Mouse (Mus musculus) forebrain, postnatal 0 days (tissue): ENCODE results near the gene Aox3. TPM values are rescaled to one million over a fixed set of nuclear protein-coding genes. Genes with fewer than 3 reads are reported as not detected.

ENCODE experiments used
- ATAC-seq: fragments of 200-750 bp; cut with Nextera tagmentation; 2 replicates; pipeline ENCODE4 v1.8.0; 2017; ENCODE audit warnings: mild to moderate bottlenecking, moderate library complexity
- DNase-seq: peaks from one replicate; pipeline ENCODE4 v3.0.0-alpha.2; 2015
- H3K27ac ChIP-seq: fragments of 300-500 bp; sonication (generic); 2 replicates; pipeline ENCODE4 v1.5.1; 2014; ENCODE audit warnings: low read depth, mild to moderate bottlenecking, antibody characterized with exemption, low read length, moderate library complexity, mixed read lengths
- H3K27me3 ChIP-seq: fragments of 300-500 bp; sonication (generic); 2 replicates; pipeline ENCODE4 v1.6.1; 2014; ENCODE audit warnings: mild to moderate bottlenecking, low read length, mixed read lengths; ENCODE audit not compliant: insufficient read depth
- H3K36me3 ChIP-seq: fragments of 300-500 bp; sonication (generic); 2 replicates; pipeline ENCODE4 v1.6.1; 2014; ENCODE audit warnings: mild to moderate bottlenecking, moderate library complexity; ENCODE audit not compliant: insufficient read depth
- H3K4me1 ChIP-seq: fragments of 300-500 bp; sonication (generic); 2 replicates; pipeline ENCODE4 v1.6.1; 2014; ENCODE audit warnings: antibody characterized with exemption; ENCODE audit not compliant: insufficient read depth
- H3K4me2 ChIP-seq: fragments of 300-500 bp; sonication (generic); 2 replicates; pipeline ENCODE4 v1.6.1; 2014; ENCODE audit warnings: low read depth, mild to moderate bottlenecking, moderate library complexity
- H3K4me3 ChIP-seq: fragments of 300-500 bp; sonication (generic); 2 replicates; pipeline ENCODE4 v1.5.1; 2014; ENCODE audit warnings: low read depth, low read length, mixed read lengths
- H3K9ac ChIP-seq: fragments of 300-500 bp; sonication (generic); 2 replicates; pipeline ENCODE4 v1.6.1; 2014; ENCODE audit warnings: mild to moderate bottlenecking
- H3K9me3 ChIP-seq: fragments of 300-500 bp; sonication (generic); 2 replicates; pipeline ENCODE4 v1.6.1; 2016; ENCODE audit warnings: low read length
- CTCF ChIP-seq: sonication (generic); IDR thresholded peaks from 2 replicates; pipeline ENCODE4 v1.5.1; 2016; ENCODE audit warnings: antibody characterized with exemption, control low read depth, low read depth
- WGBS: fragments of 180-500 bp; shearing (Covaris S2); extraction: QIAGEN DNeasy Blood & Tissue Kit; methylation state at CpG from one replicate; pipeline ENCODE4 v1.1.7; 2014; 5-methylcytosine and 5-hydroxymethylcytosine counted together
- polyA plus RNA-seq: library from polyadenylated mRNA; unstranded; fragments of >200 nt; fragmentation: Nextera tagmentation; extraction: Ambion mirVana; gene quantifications from 2 replicates; pipeline ENCODE4 v1.2.1, GENCODE M21; 2015
- total RNA-seq: library from RNA; depleted of rRNA; stranded (reverse); fragments of >200 nt; gene quantifications from 2 replicates; pipeline ENCODE4 v1.2.3, GENCODE M21; 2014

Gene Aox3
- total and polyA plus RNA-seq, 2 experiments from 2014 or later, result 0.33 to 0.90 TPM

DNA sequence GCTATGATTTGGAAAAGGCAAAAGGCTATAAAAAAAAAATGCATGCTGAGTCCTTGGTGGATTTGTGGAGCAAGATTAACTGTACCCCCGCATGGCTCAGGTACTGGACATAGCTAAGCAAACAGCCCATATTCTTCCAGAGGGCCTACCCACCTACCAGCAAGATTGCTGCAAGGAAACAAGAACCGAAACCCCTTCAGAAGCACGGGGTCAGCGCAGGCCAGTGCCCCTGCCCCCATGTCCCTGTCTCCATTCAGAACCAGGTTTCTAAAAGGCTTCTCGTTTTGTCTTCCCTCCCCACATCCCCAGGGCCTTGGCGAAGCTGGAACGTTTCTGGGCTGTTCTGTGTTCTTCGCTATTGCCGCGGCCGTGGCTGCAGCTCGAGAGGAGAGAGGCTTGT, 81.4 kb downstream of the Aox3 start:
- Histone ChIP-seq H3K4me1 (peaks cover 3% of the 10 kb centered on the region; the same call in 1 of the 2 replicates), H3K27me3 (no peaks in the 10 kb centered on the region), H3K36me3 (no peaks in the 10 kb centered on the region), H3K27ac (no peak overlapping the region), H3K4me2 (no peak overlapping the region), H3K9me3 (no peaks in the 10 kb centered on the region), H3K4me3 (no peak overlapping the region), H3K9ac (no peak overlapping the region)
- WGBS, result 85% methylated on average over 12 of the region's 12 CpGs
- no peak for TF ChIP-seq CTCF
- DNase-seq (no peak), ATAC-seq (no peak)

GRCm38 (mm10) chr1:58194988-58195387, 82.1 kb downstream of the Aox3 start:
- no peak for ATAC-seq
- H3K4me1 ChIP-seq, result peaks cover 3% of the 10 kb centered on the region; the same call in 1 of the 2 replicates
- no peaks in the 10 kb centered on the region for H3K27me3 ChIP-seq
- no peak overlapping the region for H3K4me2 ChIP-seq
- no peaks in the 10 kb centered on the region for H3K9me3 ChIP-seq
- no peak overlapping the region for H3K4me3 ChIP-seq
- 77% methylated on average over 3 of the region's 3 CpGs for WGBS
- no peaks in the 10 kb centered on the region for H3K36me3 ChIP-seq
- no peak for DNase-seq
- H3K9ac ChIP-seq, result no peak overlapping the region
- no peak for TF ChIP-seq CTCF
- H3K27ac ChIP-seq, result no peak overlapping the region

- Histone ChIP-seq H3K4me2 (no peak overlapping the region), H3K9ac (no peak overlapping the region), H3K4me3 (no peak overlapping the region), H3K36me3 (no peaks in the 10 kb centered on the region), H3K27ac (no peak overlapping the region), H3K4me1 (peaks cover 3% of the 10 kb centered on the region; the same call in 1 of the 2 replicates), H3K9me3 (no peaks in the 10 kb centered on the region), H3K27me3 (no peaks in the 10 kb centered on the region)
- 21% methylated on average over 10 of the region's 10 CpGs for WGBS
- ATAC-seq (no peak), DNase-seq (no peak)
- no peak for TF ChIP-seq CTCF
These were observed 82.6 kb downstream of the Aox3 start for GRCm38 (mm10) chr1:58195541-58195940.

DNA sequence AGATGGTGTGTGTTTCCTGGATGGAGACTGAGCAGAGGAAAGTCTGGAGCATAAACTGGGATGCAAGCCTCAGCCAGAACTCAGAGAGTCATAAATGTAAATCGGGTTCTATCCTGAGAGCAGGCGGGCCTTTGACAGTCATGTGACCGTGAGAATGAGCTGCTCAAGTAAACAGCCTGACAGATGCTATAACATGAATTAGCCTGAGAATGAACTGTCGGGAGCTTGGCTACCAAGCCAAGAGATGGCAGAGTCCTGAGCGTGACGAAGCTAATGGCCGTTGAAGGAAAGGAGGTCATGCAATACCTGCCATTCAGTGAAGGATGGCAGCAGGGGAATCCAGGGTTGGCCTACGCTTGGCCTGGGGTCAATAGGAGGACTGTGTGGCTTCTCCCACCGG, 84.1 kb downstream of the Aox3 start:
- Histone ChIP-seq H3K9me3 (no peaks in the 10 kb centered on the region), H3K27me3 (no peaks in the 10 kb centered on the region), H3K4me1 (peaks cover 3% of the 10 kb centered on the region; the same call in 1 of the 2 replicates), H3K27ac (no peak overlapping the region), H3K4me3 (no peak overlapping the region), H3K36me3 (no peaks in the 10 kb centered on the region), H3K9ac (no peak overlapping the region), H3K4me2 (no peak overlapping the region)
- DNase-seq, result peak; percentile 69
- TF ChIP-seq CTCF, result no peak
- 53% methylated on average over 9 of the region's 9 CpGs for WGBS
- ATAC-seq, result peak; percentile 90

- TF ChIP-seq CTCF, result no peak
- no peak overlapping the region for H3K27ac ChIP-seq
- H3K36me3 ChIP-seq, result no peaks in the 10 kb centered on the region
- ATAC-seq (no peak), DNase-seq (no peak)
- no peak overlapping the region for H3K4me2 ChIP-seq
- H3K9me3 ChIP-seq, result no peaks in the 10 kb centered on the region
- 79% methylated on average over 4 of the region's 4 CpGs for WGBS
- H3K4me1 ChIP-seq, result peaks cover 3% of the 10 kb centered on the region; the same call in 1 of the 2 replicates
- no peaks in the 10 kb centered on the region for H3K27me3 ChIP-seq
- H3K9ac ChIP-seq, result no peak overlapping the region
- H3K4me3 ChIP-seq, result no peak overlapping the region
These were observed 85.5 kb downstream of the Aox3 start for GRCm38 (mm10) chr1:58198386-58198785.

- Histone ChIP-seq H3K27me3 (no peaks in the 10 kb centered on the region), H3K36me3 (no peaks in the 10 kb centered on the region), H3K4me3 (peak within 1 kb of the TSS; percentile 17; the same call in 1 of the 2 replicates), H3K9me3 (no peaks in the 10 kb centered on the region), H3K9ac (peak within 1 kb of the TSS; percentile 52), H3K4me1 (peaks cover 4% of the 10 kb centered on the region; the same call in 1 of the 2 replicates), H3K4me2 (peak within 1 kb of the TSS; percentile 38), H3K27ac (peak within 1 kb of the TSS; percentile 83)
- WGBS, result 60% methylated on average over 17 of the region's 17 CpGs
- ATAC-seq (peak; percentile 84), DNase-seq (peak; percentile 78)
- TF ChIP-seq CTCF, result no peak
These were observed 97.3 kb downstream of the Aox3 start, which contains the start of gene Aox4 for GRCm38 (mm10) chr1:58210203-58210602. Aox4 (plus strand) TSS chr1:58210397.

GRCm38 (mm10) chr1:58212805-58213204, 99.9 kb downstream of the Aox3 start:
- ATAC-seq, result no peak
- WGBS, result 90% methylated on average over 7 of the region's 7 CpGs
- Histone ChIP-seq H3K4me3 (no peak overlapping the region), H3K36me3 (no peaks in the 10 kb centered on the region), H3K4me1 (peaks cover 4% of the 10 kb centered on the region; the same call in 1 of the 2 replicates), H3K4me2 (no peak overlapping the region), H3K9me3 (no peaks in the 10 kb centered on the region), H3K27me3 (no peaks in the 10 kb centered on the region), H3K9ac (no peak overlapping the region), H3K27ac (no peak overlapping the region)
- DNase-seq, result no peak
- TF ChIP-seq CTCF, result no peak

DNA sequence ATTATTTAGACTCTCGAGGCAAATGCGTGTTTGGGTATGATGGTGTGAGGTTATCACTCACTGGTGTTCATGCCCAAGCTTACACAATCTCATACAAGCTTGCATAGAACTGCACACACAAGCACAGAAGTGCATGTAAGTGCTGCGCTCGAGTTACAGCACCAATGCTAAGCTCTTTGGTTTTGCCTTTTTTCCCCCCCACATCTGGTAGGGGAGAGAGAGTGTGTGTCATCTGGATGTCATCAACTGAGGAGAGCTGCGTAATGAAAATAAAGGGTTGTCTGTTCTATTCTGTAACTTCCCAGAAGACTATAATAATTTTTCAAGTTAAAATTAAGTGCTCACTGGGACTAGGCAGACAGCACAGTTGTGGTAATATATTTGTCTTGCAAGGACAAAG, 100.9 kb downstream of the Aox3 start:
- no peak for TF ChIP-seq CTCF
- Histone ChIP-seq H3K9ac (no peak overlapping the region), H3K9me3 (no peaks in the 10 kb centered on the region), H3K27me3 (no peaks in the 10 kb centered on the region), H3K4me1 (peaks cover 4% of the 10 kb centered on the region; the same call in 1 of the 2 replicates), H3K4me2 (no peak overlapping the region), H3K36me3 (no peaks in the 10 kb centered on the region), H3K27ac (no peak overlapping the region), H3K4me3 (no peak overlapping the region)
- 87% methylated on average over 5 of the region's 5 CpGs for WGBS
- no peak for DNase-seq
- no peak for ATAC-seq
